Mouse (Mus musculus): ENCODE measurements around the gene Espn.

The Espn gene

DNA sequence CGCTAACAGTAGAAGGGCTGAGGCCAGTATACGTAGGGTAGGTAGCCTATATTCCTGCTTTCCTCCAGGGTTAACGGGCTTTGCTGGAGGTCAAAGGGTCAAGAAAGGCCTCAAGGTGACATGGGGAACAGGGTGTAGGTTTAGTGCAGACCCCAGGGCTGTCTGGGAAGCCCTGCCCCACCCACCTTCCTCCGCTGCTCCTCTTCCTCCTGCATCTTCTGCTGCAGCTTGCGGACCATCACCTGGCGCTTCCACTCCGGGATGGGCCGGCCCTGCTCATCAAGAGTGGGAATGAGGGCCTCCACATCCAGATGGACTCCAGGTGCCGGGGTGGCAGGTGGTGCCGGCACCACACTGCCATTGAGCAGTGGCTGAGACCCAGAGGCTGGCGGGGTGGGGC lies 24.3 kb downstream of the Espn start:
- CTCF ChIA-PET: interaction anchor here in 3 of 4 experiments (0.7 to 12.9 kb wide), 10 partner anchors 5 to 202 kb away, joined by 3 to 230 read pairs (median 4); partner anchors contain the start of gene Tnfrsf25 (in 1 of the 3)
- POLR2A ChIA-PET: interaction anchor here in 3 of 4 experiments (0.9 to 13.9 kb wide), 9 partner anchors 8 to 40 kb away, joined by 3 to 136 read pairs (median 3); partner anchors contain the start of genes Hes2 (in 1 of the 3) and Tnfrsf25 (in 1 of the 3)

GRCm38 (mm10) chr4:152126026-152126920 lies 25.9 kb downstream of the Espn start:
- ChIA-PET POLR2A (interaction anchor here (0.5 to 14.9 kb wide), 19 partner anchors 5 to 117 kb away, joined by 3 to 136 read pairs (median 4); partner anchors contain the start of genes Tnfrsf25 (in 2 of the 4), Acot7 (in 1 of the 4) and Nol9 (in 1 of the 4)), CTCF (interaction anchor here (0.6 to 12.9 kb wide), 27 partner anchors 7 to 193 kb away, joined by 3 to 230 read pairs (median 5); partner anchors contain the start of genes Tnfrsf25 (in 3 of the 4) and Rnf207 (in 1 of the 4))

DNA sequence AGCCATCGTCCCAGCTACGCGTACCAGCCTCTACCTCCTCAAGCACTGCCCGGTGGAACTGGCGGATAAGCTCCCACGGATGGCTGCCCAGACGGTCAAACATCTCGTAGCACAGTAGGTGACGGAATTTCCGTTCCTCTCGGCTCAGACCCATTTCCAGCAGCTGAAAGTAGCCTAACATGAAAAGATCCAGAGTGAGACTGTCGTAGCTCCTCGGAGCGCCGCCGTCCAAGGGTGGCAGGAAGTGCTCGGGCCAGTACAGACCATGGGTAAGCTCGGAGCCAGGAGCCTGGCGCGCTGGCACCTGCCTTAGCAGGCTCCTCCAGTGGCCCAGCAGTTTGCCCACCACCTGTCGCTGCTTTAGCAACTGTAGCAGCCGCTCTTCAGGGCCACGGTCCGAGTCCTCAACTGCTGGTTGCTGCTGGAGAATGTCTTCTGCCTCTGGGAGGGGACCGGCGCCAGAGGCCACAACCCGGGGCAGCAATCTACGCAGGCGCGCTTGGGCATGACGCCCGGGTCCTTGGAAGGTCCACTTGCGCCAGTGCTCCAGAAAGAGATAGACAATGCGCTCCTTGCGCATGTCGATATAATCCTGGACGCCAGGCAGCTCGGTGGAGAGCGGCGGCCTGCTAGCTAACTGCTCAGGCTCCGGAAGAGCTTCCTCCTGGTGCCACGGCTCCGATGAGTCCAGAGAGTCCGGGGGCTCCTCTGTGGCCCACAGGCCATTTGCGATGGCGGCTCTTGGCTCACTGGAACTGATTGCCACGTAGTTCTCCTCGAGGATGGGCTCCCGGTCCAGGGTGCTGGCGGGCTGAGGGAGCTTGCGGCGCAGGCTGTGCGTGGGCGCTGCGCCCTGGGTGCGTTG lies 26.8 kb downstream of the Espn start:
- CTCF ChIA-PET: interaction anchor here (0.6 to 12.9 kb wide), 27 partner anchors 8 to 1439 kb away, joined by 3 to 230 read pairs (median 4); partner anchors contain the start of genes Tnfrsf25 (in 3 of the 4), Hes2 (in 1 of the 4) and Icmt (in 1 of the 4)

GRCm38 (mm10) chr4:152124361-152124961 lies 27.7 kb downstream of the Espn start:
- ChIA-PET POLR2A (interaction anchor here in 3 of 4 experiments (0.6 to 14.9 kb wide), 15 partner anchors 5 to 133 kb away, joined by 3 to 136 read pairs (median 4); partner anchors contain the start of gene Tnfrsf25 (in 2 of the 3)), CTCF (interaction anchor here (0.5 to 12.9 kb wide), 17 partner anchors 8 to 173 kb away, joined by 3 to 230 read pairs (median 3); partner anchors contain the start of genes Icmt (in 1 of the 4) and Tnfrsf25 (in 1 of the 4))

More for the DNA sequence above, 26.8 kb downstream of the Espn start:
- POLR2A ChIA-PET: interaction anchor here in 3 of 4 experiments (0.6 to 14.9 kb wide), 22 partner anchors 6 to 134 kb away, joined by 3 to 136 read pairs (median 4); partner anchors contain the start of genes Tnfrsf25 (in 2 of the 3) and Nol9 (in 1 of the 3)

- POLR2A ChIA-PET: interaction anchor here (0.7 to 14.9 kb wide), 22 partner anchors 10 to 131 kb away, joined by 3 to 136 read pairs (median 4); partner anchors contain the start of genes Espn (in 1 of the 4) and Klhl21 (in 1 of the 4)
- CTCF ChIA-PET: interaction anchor here (0.5 to 12.9 kb wide), 23 partner anchors 8 to 304 kb away, joined by 3 to 230 read pairs (median 4); no protein-coding TSS in a partner anchor
Measured at GRCm38 (mm10) chr4:152121183-152121505, 31.0 kb downstream of the Espn start.

- CTCF ChIA-PET: interaction anchor here (0.5 to 12.9 kb wide), 52 partner anchors 8 to 304 kb away, joined by 3 to 230 read pairs (median 4); partner anchors contain the start of genes Zbtb48 (in 2 of the 4), Espn (in 1 of the 4), Nol9 (in 1 of the 4) and Plekhg5 (in 1 of the 4)
- POLR2A ChIA-PET: interaction anchor here (0.5 to 14.9 kb wide), 35 partner anchors 9 to 164 kb away, joined by 3 to 136 read pairs (median 4); partner anchors contain the start of genes Espn (in 1 of the 4) and Klhl21 (in 1 of the 4)
Measured at GRCm38 (mm10) chr4:152120311-152121182, 31.6 kb downstream of the Espn start.

DNA sequence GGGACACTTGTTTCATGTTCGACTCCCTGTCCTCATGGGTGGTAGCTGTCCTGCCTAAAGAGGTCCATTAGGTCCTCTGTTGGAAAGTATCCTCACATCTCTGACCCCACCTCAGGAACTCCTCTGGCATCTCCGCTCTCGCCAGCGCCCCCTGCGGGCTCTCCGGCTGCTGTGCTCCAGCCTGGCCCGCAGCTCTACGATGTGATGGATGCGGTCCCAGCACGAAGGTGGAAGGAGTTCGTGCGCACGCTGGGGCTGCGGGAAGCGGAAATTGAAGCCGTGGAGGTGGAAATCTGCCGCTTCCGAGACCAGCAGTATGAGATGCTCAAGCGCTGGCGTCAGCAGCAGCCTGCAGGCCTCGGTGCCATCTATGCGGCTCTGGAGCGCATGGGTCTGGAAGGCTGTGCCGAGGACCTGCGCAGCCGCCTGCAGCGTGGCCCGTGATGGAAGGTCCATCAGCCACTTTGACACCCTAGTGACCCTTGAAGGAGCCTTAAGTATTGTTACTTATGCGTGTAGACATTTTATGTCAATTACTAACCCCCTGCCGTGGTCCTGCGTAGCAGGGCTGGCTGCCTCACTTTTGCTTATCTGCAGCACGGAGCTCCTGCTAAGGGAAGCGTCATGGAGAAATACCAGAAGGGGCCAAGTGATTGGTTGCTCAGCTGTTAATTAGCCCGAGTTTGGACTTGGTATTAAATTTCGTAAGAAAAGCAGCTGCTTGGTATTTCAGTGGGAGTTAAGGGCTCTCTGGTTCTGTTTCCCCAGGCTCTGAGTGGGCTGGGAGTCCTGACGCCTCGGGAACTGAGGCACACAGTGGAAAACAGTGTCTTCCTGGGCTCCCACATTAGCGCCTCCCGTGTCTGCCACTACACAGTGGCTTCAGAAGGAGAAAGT lies 32.5 kb downstream of the Espn start:
- ChIA-PET CTCF (interaction anchor here (0.6 to 12.9 kb wide), 60 partner anchors 9 to 1579 kb away, joined by 3 to 230 read pairs (median 4); partner anchors contain the start of genes Zbtb48 (in 2 of the 4), Espn (in 1 of the 4), Nol9 (in 1 of the 4) and Plekhg5 (in 1 of the 4)), POLR2A (interaction anchor here in 3 of 4 experiments (0.7 to 14.9 kb wide), 33 partner anchors 8 to 163 kb away, joined by 3 to 136 read pairs (median 4); partner anchors contain the start of genes Espn (in 1 of the 3), Klhl21 (in 1 of the 3) and Phf13 (in 1 of the 3))

DNA sequence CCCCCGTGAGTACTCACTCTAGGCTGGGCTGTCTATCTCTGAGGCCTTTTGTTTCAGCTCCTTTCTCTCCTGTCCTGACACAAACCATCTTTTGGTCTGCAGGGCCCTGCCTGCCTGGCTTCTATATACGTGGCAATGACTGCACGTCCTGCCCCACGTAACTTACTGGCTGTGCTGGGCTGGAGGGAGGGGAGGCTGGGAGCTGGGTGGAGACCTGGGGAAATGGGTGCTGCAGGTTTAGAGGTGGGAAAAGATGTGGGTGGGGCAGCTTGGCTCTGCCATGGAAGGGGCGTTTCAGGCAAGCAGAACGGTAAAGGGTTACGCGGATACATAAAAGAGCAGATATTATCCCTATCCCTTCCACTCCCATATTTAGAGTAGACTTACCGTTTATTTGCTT lies 34.6 kb downstream of the Espn start:
- ChIA-PET POLR2A (interaction anchor here in 2 of 4 experiments (0.9 to 14.9 kb wide), 9 partner anchors 10 to 121 kb away, joined by 3 to 136 read pairs (median 7); partner anchors contain the start of gene Phf13 (in 1 of the 2)), CTCF (interaction anchor here in 2 of 4 experiments (0.8 to 12.9 kb wide), 11 partner anchors 8 to 145 kb away, joined by 3 to 230 read pairs (median 4); no protein-coding TSS in a partner anchor)

DNA sequence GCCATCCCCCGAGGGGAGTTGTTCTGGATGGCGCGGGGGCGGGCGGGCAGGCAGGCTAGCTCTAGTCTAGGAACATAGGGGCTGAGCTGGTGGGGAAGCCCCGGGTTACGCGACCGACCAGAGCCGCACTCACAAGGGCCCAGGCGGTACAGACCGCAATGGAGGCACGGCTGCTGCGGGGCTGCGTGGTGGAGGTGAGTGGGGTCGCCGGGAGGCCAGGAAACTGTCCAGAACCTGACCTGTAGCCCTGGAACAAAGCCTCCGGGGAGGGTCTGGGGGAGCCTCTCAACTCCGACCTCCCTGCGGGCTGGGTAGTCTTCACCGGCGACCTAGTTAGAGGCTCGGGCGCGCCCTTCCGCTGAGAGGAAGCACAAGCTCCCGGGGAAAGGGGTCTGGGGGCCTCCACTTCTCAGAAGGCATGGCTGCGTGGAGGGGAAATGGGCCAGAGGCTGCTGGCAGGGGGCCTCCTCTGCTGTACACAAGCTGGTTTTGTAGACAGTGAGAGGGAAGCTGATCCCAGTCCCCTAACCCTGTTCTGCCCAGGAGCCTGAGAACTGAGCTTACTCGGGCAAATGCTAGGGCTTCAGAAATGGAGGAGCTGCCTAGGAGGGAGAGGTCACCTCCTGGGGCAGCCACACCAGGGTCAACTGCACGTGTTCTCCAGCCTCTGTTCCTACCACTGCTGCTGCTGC lies 36.1 kb downstream of the Espn start, which contains the start of gene Tnfrsf25:
Gene Tnfrsf25 (plus strand): TSS at position 14 of the 692 bp plus-strand sequence.
- CTCF ChIA-PET: interaction anchor here (0.6 to 12.9 kb wide), 23 partner anchors 8 to 171 kb away, joined by 3 to 230 read pairs (median 4); partner anchors contain the start of gene Nol9 (in 1 of the 4)
- POLR2A ChIA-PET: interaction anchor here (0.5 to 14.9 kb wide), 23 partner anchors 10 to 1438 kb away, joined by 3 to 136 read pairs (median 3); partner anchors contain the start of genes Klhl21 (in 1 of the 4) and Phf13 (in 1 of the 4)

DNA sequence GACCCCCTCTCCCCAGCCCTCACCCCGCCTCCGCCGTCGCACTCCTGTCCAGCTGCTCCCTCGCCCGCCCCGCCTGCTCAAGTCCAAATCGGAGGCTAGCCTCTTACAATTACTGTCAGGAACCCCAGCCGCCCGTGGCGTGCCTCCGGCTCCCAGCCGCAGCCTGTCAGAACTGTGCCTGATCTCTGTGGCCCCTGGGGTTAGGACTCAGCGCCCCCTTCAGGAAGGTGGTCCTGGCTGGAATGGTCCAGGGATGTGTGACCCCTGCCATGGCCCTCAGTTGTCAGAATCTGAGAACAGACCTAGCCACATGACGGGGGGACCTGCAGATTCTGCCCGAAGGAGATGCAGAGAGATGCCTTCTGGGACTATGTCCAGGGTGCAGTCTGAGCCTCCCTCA lies 38.1 kb downstream of the Espn start:
- CTCF ChIA-PET: interaction anchor here in 3 of 4 experiments (0.6 to 3.1 kb wide), 13 partner anchors 11 to 132 kb away, joined by 3 to 22 read pairs (median 4); no protein-coding TSS in a partner anchor

DNA sequence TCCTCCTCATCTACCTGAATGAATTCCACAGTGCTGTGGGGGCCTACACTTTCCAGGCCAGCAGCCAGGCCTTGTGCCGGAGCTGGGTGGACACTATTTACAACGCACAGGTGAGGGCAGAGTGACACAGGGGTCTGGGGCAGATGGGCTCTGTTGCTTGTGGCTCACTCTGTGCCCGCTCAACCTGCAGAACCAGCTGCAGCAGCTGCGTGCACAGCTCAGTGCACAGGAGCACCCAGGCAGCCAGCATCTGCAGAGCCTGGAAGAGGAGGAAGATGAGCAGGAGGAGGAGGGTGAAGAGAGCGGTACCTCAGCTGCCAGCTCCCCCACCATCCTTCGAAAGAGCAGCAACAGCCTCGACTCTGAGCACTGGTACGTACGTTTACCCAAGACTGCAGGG lies 39.8 kb downstream of the Espn start:
- ChIA-PET CTCF (interaction anchor here in 2 of 4 experiments (1.0 to 3.1 kb wide), 5 partner anchors 9 to 22 kb away, joined by 3 to 22 read pairs (median 3); no protein-coding TSS in a partner anchor), POLR2A (interaction anchor here in 1 of 4 experiments (1.1 to 14.9 kb wide), 3 partner anchors 11 to 23 kb away, joined by 3 to 136 read pairs (median 7); no protein-coding TSS in a partner anchor)

More for the DNA sequence above, 38.1 kb downstream of the Espn start:
- POLR2A ChIA-PET: interaction anchor here in 3 of 4 experiments (1.2 to 14.9 kb wide), 5 partner anchors 12 to 82 kb away, joined by 3 to 136 read pairs (median 3); no protein-coding TSS in a partner anchor

GRCm38 (mm10) chr4:152110689-152111088 lies 41.5 kb downstream of the Espn start:
- POLR2A ChIA-PET: no interaction called here
- CTCF ChIA-PET: interaction anchor here in 1 of 4 experiments (1.2 kb wide), 1 partner anchor 20 kb away, joined by 3 read pairs; no protein-coding TSS in a partner anchor

DNA sequence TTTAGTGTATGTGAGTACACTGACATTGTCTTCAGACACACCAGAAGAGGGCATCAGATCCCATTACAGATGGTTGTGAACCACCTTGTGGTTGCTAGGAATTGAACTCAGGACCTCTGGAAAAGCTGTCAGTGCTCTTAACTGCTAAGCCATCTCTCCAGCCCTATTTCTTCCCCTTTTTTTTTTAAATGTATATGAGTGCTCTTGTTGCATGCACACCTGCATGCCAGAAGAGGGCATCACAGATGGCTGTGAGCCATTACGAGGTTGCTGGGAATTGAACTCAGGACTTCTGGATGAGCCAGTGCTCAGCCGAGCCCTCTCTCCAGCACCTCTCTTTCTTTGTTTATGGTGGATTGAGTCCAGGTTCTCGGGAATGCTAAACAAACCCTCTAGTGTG lies 42.7 kb downstream of the Espn start:
- ChIA-PET POLR2A (interaction anchor here in 2 of 4 experiments (0.6 to 9.1 kb wide), 4 partner anchors 9 to 24 kb away, joined by 3 to 98 read pairs (median 48); partner anchors contain the start of gene Tnfrsf25 (in 2 of the 2)), CTCF (interaction anchor here in 3 of 4 experiments (0.6 to 4.1 kb wide), 3 partner anchors 10 to 56 kb away, joined by 3 to 70 read pairs (median 3); partner anchors contain the start of gene Tnfrsf25 (in 1 of the 3))
